Mouse (Mus musculus) E14TG2a.4 (cell line): ENCODE results near the gene Ahnak2.

ENCODE experiments used
- CTCF ChIP-seq: conservative IDR thresholded peaks from 2 replicates; pipeline ENCODE4 v1.5.1; 2014; ENCODE audit warnings: low read length
- NANOG ChIP-seq: IDR thresholded peaks from 2 replicates; pipeline ENCODE4 v1.6.1; 2014; ENCODE audit warnings: borderline replicate concordance, low read length, mixed read lengths
- POU5F1 ChIP-seq: IDR thresholded peaks from 2 replicates; pipeline ENCODE4 v1.6.1; 2014; ENCODE audit warnings: low read length, borderline replicate concordance

DNA sequence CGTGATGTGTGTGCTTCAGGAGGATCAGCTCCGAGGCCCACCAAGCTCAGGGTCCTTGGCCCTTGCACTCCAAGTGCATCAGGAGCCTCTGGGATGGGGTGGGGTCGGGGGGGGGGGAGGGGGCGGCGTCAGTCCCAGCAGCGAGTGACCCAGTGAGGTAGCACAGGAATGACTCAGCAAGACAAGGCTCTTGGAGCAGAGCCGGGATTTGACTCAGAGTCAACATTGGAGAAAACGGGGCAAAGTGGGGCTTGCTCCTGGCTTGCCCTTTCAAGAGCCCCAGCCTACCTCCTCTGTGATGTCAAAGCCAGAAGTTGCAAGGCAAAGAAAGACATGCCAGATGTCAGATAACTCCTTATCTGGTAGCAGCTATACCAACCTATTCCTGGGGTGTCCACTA, 48.7 kb upstream of the Ahnak2 start:
- TF ChIP-seq CTCF (no peak), POU5F1 (no peak), NANOG (no peak)
